Mouse (Mus musculus): ENCODE data around the gene Snx14. TPM values are rescaled to one million over a fixed set of nuclear protein-coding genes. Genes with fewer than 3 reads are reported as not detected.
A peak's percentile ranks its signal among the peaks of the same experiment; 100 is the strongest.

Gene Snx14
- polyA plus RNA-seq, 1 experiment: 31.4 TPM

DNA sequence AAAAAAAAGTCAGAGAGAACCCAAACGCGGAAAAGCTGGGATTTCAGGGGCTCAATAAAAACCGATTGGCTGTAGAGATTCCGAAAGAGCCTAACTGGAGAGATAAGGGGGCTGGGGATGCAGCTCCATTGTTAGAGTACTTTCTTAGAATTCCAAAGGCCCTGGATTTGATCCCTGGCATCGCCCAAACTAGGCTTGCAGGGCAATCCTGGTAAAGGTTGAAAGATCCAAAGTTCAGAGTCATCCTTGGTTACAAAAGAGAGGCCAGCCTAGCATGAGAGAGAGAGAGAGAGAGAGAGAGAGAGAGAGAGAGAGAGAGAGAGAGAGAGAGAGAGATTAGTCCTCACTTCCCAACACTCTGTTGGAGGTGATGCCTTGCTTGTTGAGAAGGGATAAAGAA is 110.1 kb downstream of the Snx14 start:
- TF ChIP-seq EP300 (IDR thresholded peaks at IDR 0.05; ENCODE audit: insufficient read depth, low read depth, low read length) (no peak), POLR2A (IDR thresholded peaks at IDR 0.05; ENCODE audit: insufficient read depth, low read length) (no peak), CTCF (IDR thresholded peaks at IDR 0.05; ENCODE audit: low read depth, low read length) (no peak)
- peaks cover 23% of the 10 kb centered on the region for H3K27me3 ChIP-seq (ENCODE audit: control insufficient read depth, insufficient read depth, low read length, poor library complexity, severe bottlenecking)
- H3K27ac ChIP-seq (ENCODE audit: insufficient read depth, low read length): no peak overlapping the region

DNA sequence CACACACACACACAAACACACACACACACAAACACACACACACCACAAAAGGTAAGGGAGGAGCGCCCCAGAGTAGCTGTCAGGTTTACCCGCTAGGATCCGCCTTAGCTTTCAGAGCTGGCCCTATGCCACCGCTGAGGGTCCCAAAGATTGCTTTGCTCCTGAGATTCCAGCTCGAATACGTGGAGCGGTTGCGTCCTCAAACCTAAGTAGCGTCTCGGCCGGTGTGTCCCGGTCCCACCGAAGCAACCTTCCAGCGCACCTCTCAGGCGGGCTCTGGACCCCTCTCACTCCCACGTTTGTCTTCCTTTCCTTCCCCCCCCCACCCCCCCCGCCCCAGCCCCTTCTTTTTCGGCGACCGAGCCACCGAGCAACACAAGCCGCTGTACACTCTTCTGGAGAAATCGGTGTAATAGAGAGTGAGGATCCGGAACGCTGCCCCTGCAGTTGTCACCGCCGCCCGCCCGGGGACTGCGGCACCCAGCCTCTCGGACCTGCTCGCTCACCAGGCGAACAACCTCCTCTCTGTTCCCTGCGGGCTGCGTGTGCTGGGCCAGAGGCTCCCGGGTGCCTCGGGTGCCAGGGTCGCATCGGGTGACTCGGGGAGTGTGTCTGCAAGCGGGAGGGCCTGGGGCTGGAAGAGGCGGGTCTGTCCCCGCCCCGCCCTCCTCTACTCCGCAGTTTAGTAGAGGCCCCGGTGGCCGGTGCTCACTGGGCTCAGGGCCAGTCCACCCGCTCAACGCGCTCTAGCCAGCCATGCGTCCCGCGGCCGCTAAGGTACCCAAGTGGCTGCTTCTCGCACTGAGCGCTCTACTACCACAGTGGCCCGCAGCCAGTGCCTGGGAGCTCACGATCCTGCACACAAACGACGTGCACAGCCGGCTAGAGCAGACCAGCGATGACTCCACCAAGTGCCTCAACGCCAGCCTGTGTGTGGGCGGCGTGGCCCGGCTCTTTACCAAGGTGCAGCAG is 111.5 kb downstream of the Snx14 start, which contains the start of gene Nt5e:
Gene Nt5e (plus strand): TSS at position 268 of the 972 bp plus-strand sequence.
- H3K4me3 ChIP-seq (ENCODE audit: low read depth, low read length): peak within 1 kb of the TSS; percentile 48
- no peaks in the 10 kb centered on the region for H3K36me3 ChIP-seq (ENCODE audit: control insufficient read depth, insufficient read depth, low read length, poor library complexity, severe bottlenecking)
- peaks cover 23% of the 10 kb centered on the region for H3K27me3 ChIP-seq (ENCODE audit: control insufficient read depth, insufficient read depth, low read length, poor library complexity, severe bottlenecking)
- no peaks in the 10 kb centered on the region for H3K4me1 ChIP-seq (ENCODE audit: control insufficient read depth, insufficient read depth, low read length)
- no peak for TF ChIP-seq CTCF (IDR thresholded peaks at IDR 0.05; ENCODE audit: low read depth, low read length)
- no peak for TF ChIP-seq POLR2A (IDR thresholded peaks at IDR 0.05; ENCODE audit: insufficient read depth, low read length)
- TF ChIP-seq EP300 (IDR thresholded peaks at IDR 0.05; ENCODE audit: insufficient read depth, low read depth, low read length): no peak
- H3K9me3 ChIP-seq (replicated peaks; ENCODE audit: control insufficient read depth, insufficient read depth, low read length, poor library complexity, severe bottlenecking): peaks cover 14% of the 10 kb centered on the region
- no peak within 1 kb of the TSS for H3K27ac ChIP-seq (ENCODE audit: insufficient read depth, low read length)
- peak within 1 kb of the TSS; percentile 35 for H3K9ac ChIP-seq (ENCODE audit: low read depth, poor library complexity, severe bottlenecking)

More for the DNA sequence above, 110.1 kb downstream of the Snx14 start:
- Histone ChIP-seq H3K9ac (ENCODE audit: low read depth, poor library complexity, severe bottlenecking) (no peak overlapping the region), H3K4me3 (ENCODE audit: low read depth, low read length) (no peak overlapping the region), H3K9me3 (replicated peaks; ENCODE audit: control insufficient read depth, insufficient read depth, low read length, poor library complexity, severe bottlenecking) (peaks cover 13% of the 10 kb centered on the region), H3K4me1 (ENCODE audit: control insufficient read depth, insufficient read depth, low read length) (peaks cover 2% of the 10 kb centered on the region), H3K36me3 (ENCODE audit: control insufficient read depth, insufficient read depth, low read length, poor library complexity, severe bottlenecking) (no peaks in the 10 kb centered on the region)

Other genes with a start within 250 kb of the Snx14 start
- 14.0 and 15.0 TPM in 2 replicates for gene Nt5e, start 111.8 kb downstream of the Snx14 start, polyA plus RNA-seq (2011; ENCODE audit: insufficient read depth, insufficient read length, low read depth, missing spikeins)
- 6.0 and 6.4 TPM in 2 replicates for gene Gm20537, start 17.7 kb upstream of the Snx14 start, polyA plus RNA-seq (2011; ENCODE audit: insufficient read depth, insufficient read length, low read depth, missing spikeins)
- 314 and 327 TPM in 2 replicates for gene Syncrip, start 43.6 kb upstream of the Snx14 start, polyA plus RNA-seq (2011; ENCODE audit: insufficient read depth, insufficient read length, low read depth, missing spikeins)
- gene Zfp949, start 109.1 kb upstream of the Snx14 start, polyA plus RNA-seq (2011; ENCODE audit: insufficient read depth, insufficient read length, low read depth, missing spikeins): 7.9 and 11.5 TPM in 2 replicates
- gene Trim43a, start 141.9 kb upstream of the Snx14 start, polyA plus RNA-seq (2011; ENCODE audit: insufficient read depth, insufficient read length, low read depth, missing spikeins): not detected in 2 replicates

Measured in ES-Bruce4 (cell line).